Mouse (Mus musculus) stomach, embryonic 16.5 days (tissue): Measurements from ENCODE around the gene Dnlz. TPM values are rescaled to one million over a fixed set of nuclear protein-coding genes. Genes with fewer than 3 reads are reported as not detected.
A peak's percentile ranks its signal among the peaks of the same experiment; 100 is the strongest.

ENCODE experiments used
- ATAC-seq: fragments of 200-750 bp; cut with Nextera tagmentation; 2 replicates; pipeline ENCODE4 v1.8.0; 2017; ENCODE audit warnings: moderate number of reproducible peaks, moderate TSS enrichment; ENCODE audit not compliant: insufficient read depth, low FRiP score
- H3K27ac ChIP-seq: fragments of 300-500 bp; sonication (generic); 2 replicates; pipeline ENCODE4 v1.5.1; 2014; ENCODE audit warnings: low read length
- H3K27me3 ChIP-seq: fragments of 300-500 bp; sonication (generic); 2 replicates; pipeline ENCODE4 v1.6.1; 2014; ENCODE audit warnings: low read length, control low read depth, mixed read lengths; ENCODE audit not compliant: control insufficient read depth, insufficient read depth
- H3K36me3 ChIP-seq: fragments of 300-500 bp; sonication (generic); 2 replicates; pipeline ENCODE4 v1.6.1; 2014; ENCODE audit warnings: low read length; ENCODE audit not compliant: control insufficient read depth, insufficient read depth
- H3K4me1 ChIP-seq: fragments of 300-500 bp; sonication (generic); 2 replicates; pipeline ENCODE4 v1.6.1; 2014; ENCODE audit warnings: low read length, control low read depth, mixed read lengths; ENCODE audit not compliant: control insufficient read depth, insufficient read depth
- H3K4me2 ChIP-seq: fragments of 300-500 bp; sonication (generic); 2 replicates; pipeline ENCODE4 v1.6.1; 2014; ENCODE audit warnings: low read depth, low read length, mixed read lengths
- H3K4me3 ChIP-seq: fragments of 300-500 bp; sonication (generic); replicated peaks from 2 replicates; pipeline ENCODE4 v1.5.1; 2014; ENCODE audit warnings: mild to moderate bottlenecking, low read length
- H3K9ac ChIP-seq: fragments of 300-500 bp; sonication (generic); 2 replicates; pipeline ENCODE4 v1.6.1; 2014; ENCODE audit warnings: low read length
- H3K9me3 ChIP-seq: fragments of 300-500 bp; sonication (generic); replicated peaks from 2 replicates; pipeline ENCODE4 v1.6.1; 2016; ENCODE audit warnings: low read length, control low read depth; ENCODE audit not compliant: control insufficient read depth
- WGBS: fragments of 180-500 bp; shearing (Covaris S2); extraction: QIAGEN DNeasy Blood & Tissue Kit; methylation state at CpG from one replicate; pipeline ENCODE4 v1.1.7; 2014; 5-methylcytosine and 5-hydroxymethylcytosine counted together
- polyA plus RNA-seq: library from polyadenylated mRNA; unstranded; fragments of >200 nt; fragmentation: Nextera tagmentation; extraction: Ambion mirVana; gene quantifications from 2 replicates; pipeline ENCODE4 v1.2.1, GENCODE M21; 2015

Dnlz gene
- polyA plus RNA-seq, 1 experiment from 2014 or later, result 20.5 TPM

- Histone ChIP-seq H3K9me3 (no peaks in the 10 kb centered on the region), H3K4me3 (no peak overlapping the region), H3K27ac (no peak overlapping the region), H3K36me3 (peaks cover 7% of the 10 kb centered on the region; the same call in 1 of the 2 replicates), H3K9ac (no peak overlapping the region), H3K4me2 (no peak overlapping the region), H3K27me3 (no peaks in the 10 kb centered on the region), H3K4me1 (peaks cover 33% of the 10 kb centered on the region)
- ATAC-seq, result no peak
- 91% methylated on average over 9 of the region's 9 CpGs for WGBS
These were observed 32.8 kb downstream of the Dnlz start for GRCm38 (mm10) chr2:26319109-26319508.

- no peak overlapping the region for H3K4me2 ChIP-seq
- no peak for ATAC-seq
These were observed 33.8 kb downstream of the Dnlz start for GRCm38 (mm10) chr2:26317991-26318672.

GRCm38 (mm10) chr2:26317371-26317770 is 34.5 kb downstream of the Dnlz start:
- ATAC-seq, result no peak
- Histone ChIP-seq H3K4me3 (peak overlapping the region; percentile 80; the same call in 1 of the 2 replicates), H3K9me3 (no peaks in the 10 kb centered on the region), H3K4me2 (peak overlapping the region; percentile 72), H3K9ac (peak overlapping the region; percentile 90; the same call in 1 of the 2 replicates), H3K4me1 (peaks cover 34% of the 10 kb centered on the region), H3K27me3 (no peaks in the 10 kb centered on the region), H3K36me3 (no peaks in the 10 kb centered on the region), H3K27ac (peak overlapping the region; percentile 93; the same call in 1 of the 2 replicates)
- 60% methylated on average over 3 of the region's 3 CpGs for WGBS

More at GRCm38 (mm10) chr2:26317991-26318672, 33.8 kb downstream of the Dnlz start:
- Histone ChIP-seq H3K27ac (no peak overlapping the region), H3K27me3 (no peaks in the 10 kb centered on the region), H3K9me3 (no peaks in the 10 kb centered on the region), H3K9ac (no peak overlapping the region), H3K4me1 (peaks cover 34% of the 10 kb centered on the region), H3K36me3 (0 out of 2 replicates have a peak, but pooled peaks cover under 1% of the 10 kb centered on the region), H3K4me3 (no peak overlapping the region)
- WGBS, result 85% methylated on average over 3 of the region's 3 CpGs

- WGBS, result 48% methylated on average over 9 of the region's 9 CpGs
- no peak for ATAC-seq
- peak overlapping the region; percentile 72 for H3K4me2 ChIP-seq
- no peaks in the 10 kb centered on the region for H3K27me3 ChIP-seq
- peak overlapping the region; percentile 80 for H3K4me3 ChIP-seq
- peak overlapping the region; percentile 90 for H3K9ac ChIP-seq
- H3K4me1 ChIP-seq, result peaks cover 34% of the 10 kb centered on the region
- H3K36me3 ChIP-seq, result no peaks in the 10 kb centered on the region
- no peaks in the 10 kb centered on the region for H3K9me3 ChIP-seq
- peak overlapping the region; percentile 93 for H3K27ac ChIP-seq
These were observed 35.2 kb downstream of the Dnlz start for GRCm38 (mm10) chr2:26316576-26317246.

- peaks cover 34% of the 10 kb centered on the region for H3K4me1 ChIP-seq
- ATAC-seq, result peak; percentile 56
- H3K36me3 ChIP-seq, result no peaks in the 10 kb centered on the region
- WGBS, result 0% methylated on average over 11 of the region's 11 CpGs
- H3K27ac ChIP-seq, result peak overlapping the region; percentile 93
- H3K27me3 ChIP-seq, result no peaks in the 10 kb centered on the region
- H3K4me2 ChIP-seq, result peak overlapping the region; percentile 72
- no peaks in the 10 kb centered on the region for H3K9me3 ChIP-seq
- H3K4me3 ChIP-seq, result peak overlapping the region; percentile 80
- peak overlapping the region; percentile 90 for H3K9ac ChIP-seq
These were observed 36.0 kb downstream of the Dnlz start for GRCm38 (mm10) chr2:26315925-26316311.

GRCm38 (mm10) chr2:26315072-26315924 is 36.6 kb downstream of the Dnlz start, which contains the start of gene Gpsm1:
TSS of gene Gpsm1 (plus strand) at chr2:26315515.
- Histone ChIP-seq H3K27ac (peak within 1 kb of the TSS; percentile 93), H3K9ac (peak within 1 kb of the TSS; percentile 90), H3K4me2 (peak within 1 kb of the TSS; percentile 72), H3K4me3 (peak within 1 kb of the TSS; percentile 80), H3K9me3 (no peaks in the 10 kb centered on the region), H3K27me3 (no peaks in the 10 kb centered on the region), H3K4me1 (peaks cover 34% of the 10 kb centered on the region), H3K36me3 (no peaks in the 10 kb centered on the region)
- under 1% methylated on average over 50 of the region's 66 CpGs for WGBS
- peak; percentile 80 for ATAC-seq

GRCm38 (mm10) chr2:26314281-26315071 is 37.4 kb downstream of the Dnlz start:
- Histone ChIP-seq H3K4me2 (peak overlapping the region; percentile 72), H3K9ac (peak overlapping the region; percentile 90), H3K9me3 (no peaks in the 10 kb centered on the region), H3K4me1 (peaks cover 41% of the 10 kb centered on the region), H3K36me3 (no peaks in the 10 kb centered on the region), H3K27ac (peak overlapping the region; percentile 93), H3K4me3 (peak overlapping the region; percentile 80), H3K27me3 (no peaks in the 10 kb centered on the region)
- 27% methylated on average over 13 of the region's 13 CpGs for WGBS
- peak; percentile 30; the same call in 1 of the 2 replicates for ATAC-seq

GRCm38 (mm10) chr2:26313394-26313793 is 38.5 kb downstream of the Dnlz start:
- peaks cover 44% of the 10 kb centered on the region for H3K4me1 ChIP-seq

More at GRCm38 (mm10) chr2:26313394-26313793, 38.5 kb downstream of the Dnlz start:
- H3K9ac ChIP-seq, result no peak overlapping the region
- no peak for ATAC-seq
- 86% methylated on average over 1 of the region's 1 CpGs for WGBS
- H3K4me2 ChIP-seq, result no peak overlapping the region
- no peaks in the 10 kb centered on the region for H3K27me3 ChIP-seq
- no peak overlapping the region for H3K4me3 ChIP-seq
- no peak overlapping the region for H3K27ac ChIP-seq
- no peaks in the 10 kb centered on the region for H3K9me3 ChIP-seq
- no peaks in the 10 kb centered on the region for H3K36me3 ChIP-seq
